Mouse (Mus musculus): ENCODE data around the gene Gm45233. TPM values are rescaled to one million over a fixed set of nuclear protein-coding genes. Genes with fewer than 3 reads are reported as not detected.

The Gm45233 gene
- polyA plus RNA-seq, 1 experiment from 2014 or later = not detected

- 0 out of 2 replicates have a peak, but pooled peaks cover 10% of the 10 kb centered on the region for H3K27me3 ChIP-seq (replicated peaks; ENCODE audit: control insufficient read depth, insufficient read depth, low read length)
- peaks cover 32% of the 10 kb centered on the region for H3K36me3 ChIP-seq (ENCODE audit: control insufficient read depth, insufficient read depth, low read length)
- no peak overlapping the region for H3K4me2 ChIP-seq (ENCODE audit: low read length)
- no peaks in the 10 kb centered on the region for H3K9me3 ChIP-seq (replicated peaks; ENCODE audit: control insufficient read depth, low read length)
- H3K4me3 ChIP-seq (ENCODE audit: low read depth, low read length) = no peak overlapping the region
- 0 out of 2 replicates have a peak, but pooled peaks cover 2% of the 10 kb centered on the region for H3K4me1 ChIP-seq (ENCODE audit: control insufficient read depth, insufficient read depth, low read length)
- WGBS = 16% methylated on average over 12 of the region's 13 CpGs
- DNase-seq (ENCODE audit: low spot score) (no peak), ATAC-seq (peak; percentile 26; the same call in 1 of the 2 replicates)
- no peak overlapping the region for H3K9ac ChIP-seq (ENCODE audit: low read length)
- H3K27ac ChIP-seq (ENCODE audit: low read depth, low read length) = no peak overlapping the region
Measured at GRCm38 (mm10) chr7:43476376-43476775, 32.4 kb downstream of the Gm45233 start.

- Histone ChIP-seq H3K9me3 (replicated peaks; ENCODE audit: control insufficient read depth, low read length) (no peaks in the 10 kb centered on the region), H3K27me3 (replicated peaks; ENCODE audit: control insufficient read depth, insufficient read depth, low read length) (0 out of 2 replicates have a peak, but pooled peaks cover 10% of the 10 kb centered on the region)
Measured at GRCm38 (mm10) chr7:43481191-43481590, 37.3 kb downstream of the Gm45233 start.

GRCm38 (mm10) chr7:43482090-43482716, 38.3 kb downstream of the Gm45233 start:
- no peaks in the 10 kb centered on the region for H3K9me3 ChIP-seq (replicated peaks; ENCODE audit: control insufficient read depth, low read length)
- H3K9ac ChIP-seq (ENCODE audit: low read length) = no peak overlapping the region
- H3K27ac ChIP-seq (ENCODE audit: low read depth, low read length) = no peak overlapping the region
- no peak overlapping the region for H3K4me2 ChIP-seq (ENCODE audit: low read length)
- DNase-seq (ENCODE audit: low spot score) (peak; percentile 64), ATAC-seq (peak; percentile 76)
- peaks cover 11% of the 10 kb centered on the region for H3K4me1 ChIP-seq (ENCODE audit: control insufficient read depth, insufficient read depth, low read length)
- peaks cover 8% of the 10 kb centered on the region; the same call in 1 of the 2 replicates for H3K36me3 ChIP-seq (ENCODE audit: control insufficient read depth, insufficient read depth, low read length)
- H3K27me3 ChIP-seq (replicated peaks; ENCODE audit: control insufficient read depth, insufficient read depth, low read length) = 0 out of 2 replicates have a peak, but pooled peaks cover 10% of the 10 kb centered on the region
- no peak overlapping the region for H3K4me3 ChIP-seq (ENCODE audit: low read depth, low read length)
- WGBS = 24% methylated on average over 8 of the region's 8 CpGs

More at GRCm38 (mm10) chr7:43481191-43481590, 37.3 kb downstream of the Gm45233 start:
- peaks cover 11% of the 10 kb centered on the region for H3K4me1 ChIP-seq (ENCODE audit: control insufficient read depth, insufficient read depth, low read length)
- ATAC-seq (no peak), DNase-seq (ENCODE audit: low spot score) (no peak)
- H3K9ac ChIP-seq (ENCODE audit: low read length) = no peak overlapping the region
- peaks cover 8% of the 10 kb centered on the region; the same call in 1 of the 2 replicates for H3K36me3 ChIP-seq (ENCODE audit: control insufficient read depth, insufficient read depth, low read length)
- no peak overlapping the region for H3K27ac ChIP-seq (ENCODE audit: low read depth, low read length)
- no peak overlapping the region for H3K4me2 ChIP-seq (ENCODE audit: low read length)
- 80% methylated on average over 3 of the region's 3 CpGs for WGBS
- H3K4me3 ChIP-seq (ENCODE audit: low read depth, low read length) = no peak overlapping the region

- no peak overlapping the region for H3K4me3 ChIP-seq (ENCODE audit: low read depth, low read length)
- ATAC-seq (no peak), DNase-seq (ENCODE audit: low spot score) (no peak)
- H3K9me3 ChIP-seq (replicated peaks; ENCODE audit: control insufficient read depth, low read length) = no peaks in the 10 kb centered on the region
- H3K27ac ChIP-seq (ENCODE audit: low read depth, low read length) = no peak overlapping the region
- peaks cover 13% of the 10 kb centered on the region for H3K4me1 ChIP-seq (ENCODE audit: control insufficient read depth, insufficient read depth, low read length)
- 34% methylated on average over 10 of the region's 10 CpGs for WGBS
- no peaks in the 10 kb centered on the region for H3K27me3 ChIP-seq (replicated peaks; ENCODE audit: control insufficient read depth, insufficient read depth, low read length)
- peaks cover 8% of the 10 kb centered on the region; the same call in 1 of the 2 replicates for H3K36me3 ChIP-seq (ENCODE audit: control insufficient read depth, insufficient read depth, low read length)
- no peak overlapping the region for H3K9ac ChIP-seq (ENCODE audit: low read length)
- no peak overlapping the region for H3K4me2 ChIP-seq (ENCODE audit: low read length)
Measured at GRCm38 (mm10) chr7:43483236-43483635, 39.3 kb downstream of the Gm45233 start.

GRCm38 (mm10) chr7:43488646-43489045, 44.7 kb downstream of the Gm45233 start:
- Histone ChIP-seq H3K36me3 (ENCODE audit: control insufficient read depth, insufficient read depth, low read length) (no peaks in the 10 kb centered on the region), H3K4me3 (ENCODE audit: low read depth, low read length) (peak overlapping the region; percentile 64), H3K27me3 (replicated peaks; ENCODE audit: control insufficient read depth, insufficient read depth, low read length) (no peaks in the 10 kb centered on the region), H3K9ac (ENCODE audit: low read length) (peak overlapping the region; percentile 94), H3K27ac (ENCODE audit: low read depth, low read length) (peak overlapping the region; percentile 84; the same call in 1 of the 2 replicates), H3K4me1 (ENCODE audit: control insufficient read depth, insufficient read depth, low read length) (peaks cover 9% of the 10 kb centered on the region; the same call in 1 of the 2 replicates), H3K4me2 (ENCODE audit: low read length) (peak overlapping the region; percentile 74), H3K9me3 (replicated peaks; ENCODE audit: control insufficient read depth, low read length) (no peaks in the 10 kb centered on the region)
- no peak for ATAC-seq
- no peak for DNase-seq (ENCODE audit: low spot score)
- 28% methylated on average over 5 of the region's 5 CpGs for whole genome bisulfite sequencing

GRCm38 (mm10) chr7:43489631-43490125, 45.8 kb downstream of the Gm45233 start, which contains the start of gene Iglon5:
Iglon5 (minus strand) TSS chr7:43490075.
- no peaks in the 10 kb centered on the region for H3K36me3 ChIP-seq (ENCODE audit: control insufficient read depth, insufficient read depth, low read length)
- peak within 1 kb of the TSS; percentile 84 for H3K27ac ChIP-seq (ENCODE audit: low read depth, low read length)
- ATAC-seq (peak; percentile 59), DNase-seq (ENCODE audit: low spot score) (peak; percentile 18)
- H3K4me2 ChIP-seq (ENCODE audit: low read length) = peak within 1 kb of the TSS; percentile 74
- H3K27me3 ChIP-seq (replicated peaks; ENCODE audit: control insufficient read depth, insufficient read depth, low read length) = no peaks in the 10 kb centered on the region
- H3K4me1 ChIP-seq (ENCODE audit: control insufficient read depth, insufficient read depth, low read length) = peaks cover 9% of the 10 kb centered on the region; the same call in 1 of the 2 replicates
- WGBS = under 1% methylated on average over 17 of the region's 41 CpGs
- H3K4me3 ChIP-seq (ENCODE audit: low read depth, low read length) = peak within 1 kb of the TSS; percentile 64
- H3K9me3 ChIP-seq (replicated peaks; ENCODE audit: control insufficient read depth, low read length) = no peaks in the 10 kb centered on the region
- peak within 1 kb of the TSS; percentile 94 for H3K9ac ChIP-seq (ENCODE audit: low read length)

- H3K4me3 ChIP-seq (ENCODE audit: low read depth, low read length) = peak overlapping the region; percentile 64
- H3K27ac ChIP-seq (ENCODE audit: low read depth, low read length) = peak overlapping the region; percentile 84
- 0% methylated on average over 7 of the region's 13 CpGs for WGBS
- peak overlapping the region; percentile 74 for H3K4me2 ChIP-seq (ENCODE audit: low read length)
- no peaks in the 10 kb centered on the region for H3K27me3 ChIP-seq (replicated peaks; ENCODE audit: control insufficient read depth, insufficient read depth, low read length)
- H3K36me3 ChIP-seq (ENCODE audit: control insufficient read depth, insufficient read depth, low read length) = no peaks in the 10 kb centered on the region
- no peaks in the 10 kb centered on the region for H3K9me3 ChIP-seq (replicated peaks; ENCODE audit: control insufficient read depth, low read length)
- H3K9ac ChIP-seq (ENCODE audit: low read length) = peak overlapping the region; percentile 94
- peak; percentile 84 for DNase-seq (ENCODE audit: low spot score)
- H3K4me1 ChIP-seq (ENCODE audit: control insufficient read depth, insufficient read depth, low read length) = peaks cover 9% of the 10 kb centered on the region; the same call in 1 of the 2 replicates
- ATAC-seq = peak; percentile 89
Measured at GRCm38 (mm10) chr7:43490182-43490584, 46.3 kb downstream of the Gm45233 start.

- no peak for DNase-seq (ENCODE audit: low spot score)
- no peaks in the 10 kb centered on the region for H3K9me3 ChIP-seq (replicated peaks; ENCODE audit: control insufficient read depth, low read length)
- H3K9ac ChIP-seq (ENCODE audit: low read length) = no peak overlapping the region
- peaks cover 9% of the 10 kb centered on the region; the same call in 1 of the 2 replicates for H3K4me1 ChIP-seq (ENCODE audit: control insufficient read depth, insufficient read depth, low read length)
- no peak overlapping the region for H3K27ac ChIP-seq (ENCODE audit: low read depth, low read length)
- no peaks in the 10 kb centered on the region for H3K36me3 ChIP-seq (ENCODE audit: control insufficient read depth, insufficient read depth, low read length)
- H3K4me3 ChIP-seq (ENCODE audit: low read depth, low read length) = no peak overlapping the region
- 71% methylated on average over 9 of the region's 9 CpGs for WGBS
- H3K27me3 ChIP-seq (replicated peaks; ENCODE audit: control insufficient read depth, insufficient read depth, low read length) = no peaks in the 10 kb centered on the region
- peak; percentile 4; the same call in 1 of the 2 replicates for ATAC-seq
- H3K4me2 ChIP-seq (ENCODE audit: low read length) = peak overlapping the region; percentile 74
Measured at GRCm38 (mm10) chr7:43490861-43491260, 46.9 kb downstream of the Gm45233 start.

All from forebrain, embryonic 14.5 days (tissue).